Mouse (Mus musculus): ENCODE measurements around the gene Rasgrp3. TPM values are rescaled to one million over a fixed set of nuclear protein-coding genes. Genes with fewer than 3 reads are reported as not detected.
"Not testable (repeated sequence)": the region's sequence is repeated elsewhere in the genome, so short reads cannot be mapped to it uniquely, and the experiment has no call there.

Gene Rasgrp3
- polyA plus RNA-seq, 1 experiment from 2014 or later = 24.5 TPM

GRCm38 (mm10) chr17:75460621-75461020, 24.9 kb downstream of the Rasgrp3 start:
- 88% methylated on average over 6 of the region's 6 CpGs for WGBS
- no peak for ATAC-seq (ENCODE audit: insufficient read depth)
- Histone ChIP-seq H3K27ac (ENCODE audit: low read depth) (no peak overlapping the region), H3K9me3 (ENCODE audit: low read depth, low read length) (no peaks in the 10 kb centered on the region), H3K4me1 (ENCODE audit: insufficient read depth) (peaks cover 6% of the 10 kb centered on the region), H3K4me3 (ENCODE audit: low read depth, low read length) (no peak overlapping the region), H3K27me3 (ENCODE audit: insufficient read depth, low read length) (no peaks in the 10 kb centered on the region), H3K4me2 (no peak overlapping the region), H3K36me3 (ENCODE audit: insufficient read depth) (no peaks in the 10 kb centered on the region), H3K9ac (no peak overlapping the region)
- TF ChIP-seq CTCF (IDR thresholded peaks at IDR 0.05; ENCODE audit: low read depth) = 0 out of 2 replicates have a peak, but pooled peaks have one; percentile 37
- no peak for DNase-seq

DNA sequence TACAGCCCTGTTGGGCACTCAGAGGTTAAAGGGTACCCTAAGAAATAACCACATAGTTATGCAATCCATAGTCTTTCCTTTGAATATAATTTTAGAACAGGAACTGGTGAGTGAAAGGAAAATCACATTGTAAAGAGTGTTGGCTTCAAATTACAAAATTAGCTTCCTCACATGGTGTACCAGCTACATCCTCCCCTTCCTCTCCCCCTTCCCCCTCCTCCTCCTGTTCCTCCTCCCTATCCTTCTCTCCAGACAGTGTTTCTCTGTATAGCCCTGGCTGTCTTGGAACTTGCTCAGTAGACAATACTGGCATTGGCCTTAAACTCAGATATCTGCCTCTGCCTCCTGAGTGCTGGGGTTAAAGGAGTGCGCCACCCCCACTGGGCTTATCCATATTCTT, 26.1 kb downstream of the Rasgrp3 start:
- Histone ChIP-seq H3K4me3 (ENCODE audit: low read depth, low read length) (no peak overlapping the region), H3K4me1 (ENCODE audit: insufficient read depth) (peaks cover 6% of the 10 kb centered on the region), H3K36me3 (ENCODE audit: insufficient read depth) (no peaks in the 10 kb centered on the region), H3K9me3 (ENCODE audit: low read depth, low read length) (no peaks in the 10 kb centered on the region), H3K27me3 (ENCODE audit: insufficient read depth, low read length) (no peaks in the 10 kb centered on the region), H3K4me2 (no peak overlapping the region), H3K27ac (ENCODE audit: low read depth) (no peak overlapping the region), H3K9ac (no peak overlapping the region)
- 86% methylated on average over 1 of the region's 1 CpGs for WGBS
- no peak for TF ChIP-seq CTCF (IDR thresholded peaks at IDR 0.05; ENCODE audit: low read depth)
- ATAC-seq (ENCODE audit: insufficient read depth) = no peak
- no peak for DNase-seq

GRCm38 (mm10) chr17:75463223-75463622, 27.5 kb downstream of the Rasgrp3 start:
- not testable (repeated sequence) for H3K9me3 ChIP-seq (ENCODE audit: low read depth, low read length); H3K27ac ChIP-seq (ENCODE audit: low read depth); ATAC-seq (ENCODE audit: insufficient read depth)

GRCm38 (mm10) chr17:75463645-75464044, 27.9 kb downstream of the Rasgrp3 start:
- H3K27ac ChIP-seq (ENCODE audit: low read depth) = no peak overlapping the region
- ATAC-seq (ENCODE audit: insufficient read depth) (no peak), DNase-seq (no peak)
- no peak overlapping the region for H3K4me2 ChIP-seq
- H3K36me3 ChIP-seq (ENCODE audit: insufficient read depth) = no peaks in the 10 kb centered on the region
- no peak overlapping the region for H3K9ac ChIP-seq
- H3K4me1 ChIP-seq (ENCODE audit: insufficient read depth) = peaks cover 6% of the 10 kb centered on the region
- no peaks in the 10 kb centered on the region for H3K9me3 ChIP-seq (ENCODE audit: low read depth, low read length)
- no peak for TF ChIP-seq CTCF (IDR thresholded peaks at IDR 0.05; ENCODE audit: low read depth)
- no peak overlapping the region for H3K4me3 ChIP-seq (ENCODE audit: low read depth, low read length)
- 63% methylated on average over 2 of the region's 2 CpGs for WGBS
- no peaks in the 10 kb centered on the region for H3K27me3 ChIP-seq (ENCODE audit: insufficient read depth, low read length)

More at GRCm38 (mm10) chr17:75463223-75463622, 27.5 kb downstream of the Rasgrp3 start:
- H3K4me1 ChIP-seq (ENCODE audit: insufficient read depth); H3K36me3 ChIP-seq (ENCODE audit: insufficient read depth); DNase-seq; H3K4me3 ChIP-seq (ENCODE audit: low read depth, low read length); H3K4me2 ChIP-seq; H3K27me3 ChIP-seq (ENCODE audit: insufficient read depth, low read length); H3K9ac ChIP-seq: not testable (repeated sequence)
- WGBS = 85% methylated on average over 1 of the region's 1 CpGs

DNA sequence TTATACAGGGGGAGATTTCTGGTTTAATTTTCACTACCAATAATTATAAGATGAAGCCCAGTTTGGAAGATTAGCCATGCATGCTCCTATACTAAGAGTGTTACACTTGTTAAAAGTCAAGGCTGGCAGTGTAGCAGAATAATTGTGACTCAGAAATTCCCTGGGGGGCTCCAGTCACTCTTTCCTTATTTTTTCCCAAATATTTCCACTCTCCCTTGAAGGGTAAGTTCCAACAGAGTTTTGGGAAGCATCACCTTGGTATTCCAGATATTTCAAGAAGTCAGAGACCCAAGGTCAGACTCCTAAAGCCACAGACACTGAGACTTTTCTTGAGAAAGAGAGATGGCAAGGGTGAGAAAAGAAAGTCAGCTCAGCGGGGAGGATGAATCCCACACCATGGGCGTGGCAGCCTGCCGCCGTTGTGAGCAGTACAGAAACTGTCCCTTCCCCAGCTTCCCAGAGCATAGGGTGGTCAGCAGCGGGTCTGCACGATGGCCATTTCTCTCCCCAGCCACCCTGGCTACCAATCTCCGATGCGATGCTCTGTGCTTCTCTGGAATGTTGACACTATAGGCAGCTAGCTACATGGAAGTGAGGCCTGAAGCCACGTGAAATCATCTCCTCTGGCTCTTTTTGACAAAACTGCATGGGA, 28.8 kb downstream of the Rasgrp3 start:
- Histone ChIP-seq H3K4me1 (ENCODE audit: insufficient read depth) (peaks cover 6% of the 10 kb centered on the region), H3K9me3 (ENCODE audit: low read depth, low read length) (no peaks in the 10 kb centered on the region), H3K27ac (ENCODE audit: low read depth) (no peak overlapping the region), H3K36me3 (ENCODE audit: insufficient read depth) (no peaks in the 10 kb centered on the region), H3K4me2 (peak overlapping the region; percentile 60), H3K4me3 (ENCODE audit: low read depth, low read length) (no peak overlapping the region), H3K27me3 (ENCODE audit: insufficient read depth, low read length) (no peaks in the 10 kb centered on the region), H3K9ac (no peak overlapping the region)
- 4% methylated on average over 9 of the region's 9 CpGs for WGBS
- DNase-seq (no peak), ATAC-seq (ENCODE audit: insufficient read depth) (peak; percentile 14; the same call in 1 of the 2 replicates)
- TF ChIP-seq CTCF (IDR thresholded peaks at IDR 0.05; ENCODE audit: low read depth) = no peak

DNA sequence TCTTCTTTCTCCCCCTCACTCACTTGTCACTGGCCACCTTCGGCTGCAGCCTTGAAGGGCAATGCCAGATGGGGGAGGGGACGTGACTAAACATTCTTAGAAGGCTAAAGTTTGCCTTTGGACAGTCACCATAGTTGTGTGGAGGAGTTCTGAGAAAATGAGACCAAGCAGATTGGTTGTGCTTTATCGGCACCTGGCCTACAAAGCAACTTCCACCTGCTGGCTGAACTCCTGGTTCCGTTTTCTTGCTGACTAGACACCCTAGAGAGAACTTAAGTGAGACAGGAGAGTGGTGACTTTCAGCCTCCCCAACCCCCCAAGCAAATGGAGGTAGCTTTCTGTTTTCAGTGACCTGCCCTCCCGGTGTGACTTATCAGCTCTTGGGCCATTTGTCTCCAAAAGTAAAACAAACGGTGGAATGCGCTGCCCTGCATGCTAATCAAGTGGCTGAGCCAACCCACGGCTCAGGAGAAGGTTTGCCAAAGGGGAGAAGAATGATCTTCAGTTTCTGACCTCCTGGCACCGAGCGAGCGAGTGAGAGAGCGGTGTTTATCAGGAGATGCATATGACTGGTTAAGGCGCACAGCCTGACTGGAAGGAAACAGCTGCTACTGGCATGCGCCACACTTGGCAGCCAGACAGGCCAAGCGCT, 29.4 kb downstream of the Rasgrp3 start:
- Histone ChIP-seq H3K36me3 (ENCODE audit: insufficient read depth) (no peaks in the 10 kb centered on the region), H3K27me3 (ENCODE audit: insufficient read depth, low read length) (no peaks in the 10 kb centered on the region), H3K4me3 (ENCODE audit: low read depth, low read length) (peak overlapping the region; percentile 19), H3K9me3 (ENCODE audit: low read depth, low read length) (no peaks in the 10 kb centered on the region), H3K27ac (ENCODE audit: low read depth) (peak overlapping the region; percentile 65), H3K4me1 (ENCODE audit: insufficient read depth) (peaks cover 6% of the 10 kb centered on the region), H3K9ac (no peak overlapping the region), H3K4me2 (peak overlapping the region; percentile 60)
- ATAC-seq (ENCODE audit: insufficient read depth) = peak; percentile 92
- DNase-seq = peak; percentile 87
- TF ChIP-seq CTCF (IDR thresholded peaks at IDR 0.05; ENCODE audit: low read depth) = no peak
- WGBS = under 1% methylated on average over 15 of the region's 15 CpGs

- Histone ChIP-seq H3K4me2 (peak overlapping the region; percentile 60), H3K27me3 (ENCODE audit: insufficient read depth, low read length) (no peaks in the 10 kb centered on the region), H3K4me1 (ENCODE audit: insufficient read depth) (peaks cover 6% of the 10 kb centered on the region), H3K9ac (no peak overlapping the region), H3K9me3 (ENCODE audit: low read depth, low read length) (no peaks in the 10 kb centered on the region), H3K27ac (ENCODE audit: low read depth) (no peak overlapping the region), H3K36me3 (ENCODE audit: insufficient read depth) (no peaks in the 10 kb centered on the region), H3K4me3 (ENCODE audit: low read depth, low read length) (peak overlapping the region; percentile 19)
- no peak for TF ChIP-seq CTCF (IDR thresholded peaks at IDR 0.05; ENCODE audit: low read depth)
- 2% methylated on average over 14 of the region's 14 CpGs for WGBS
- ATAC-seq (ENCODE audit: insufficient read depth) (no peak), DNase-seq (no peak)
These were observed 29.9 kb downstream of the Rasgrp3 start for GRCm38 (mm10) chr17:75465635-75465997.

Data from lung, embryonic 14.5 days (tissue).